Mouse (Mus musculus) stomach, embryonic 16.5 days (tissue): ENCODE results near the gene Ttc16. TPM values are rescaled to one million over a fixed set of nuclear protein-coding genes. Genes with fewer than 3 reads are reported as not detected.

Experiments used
- ATAC-seq: fragments of 200-750 bp; cut with Nextera tagmentation; 2 replicates; pipeline ENCODE4 v1.8.0; 2017; ENCODE audit warnings: moderate number of reproducible peaks, moderate TSS enrichment; ENCODE audit not compliant: insufficient read depth, low FRiP score
- H3K27ac ChIP-seq: fragments of 300-500 bp; sonication (generic); 2 replicates; pipeline ENCODE4 v1.5.1; 2014; ENCODE audit warnings: low read length
- H3K27me3 ChIP-seq: fragments of 300-500 bp; sonication (generic); 2 replicates; pipeline ENCODE4 v1.6.1; 2014; ENCODE audit warnings: low read length, control low read depth, mixed read lengths; ENCODE audit not compliant: control insufficient read depth, insufficient read depth
- H3K36me3 ChIP-seq: fragments of 300-500 bp; sonication (generic); 2 replicates; pipeline ENCODE4 v1.6.1; 2014; ENCODE audit warnings: low read length; ENCODE audit not compliant: control insufficient read depth, insufficient read depth
- H3K4me1 ChIP-seq: fragments of 300-500 bp; sonication (generic); 2 replicates; pipeline ENCODE4 v1.6.1; 2014; ENCODE audit warnings: low read length, control low read depth, mixed read lengths; ENCODE audit not compliant: control insufficient read depth, insufficient read depth
- H3K4me2 ChIP-seq: fragments of 300-500 bp; sonication (generic); 2 replicates; pipeline ENCODE4 v1.6.1; 2014; ENCODE audit warnings: low read depth, low read length, mixed read lengths
- H3K4me3 ChIP-seq: fragments of 300-500 bp; sonication (generic); replicated peaks from 2 replicates; pipeline ENCODE4 v1.5.1; 2014; ENCODE audit warnings: mild to moderate bottlenecking, low read length
- H3K9ac ChIP-seq: fragments of 300-500 bp; sonication (generic); 2 replicates; pipeline ENCODE4 v1.6.1; 2014; ENCODE audit warnings: low read length
- H3K9me3 ChIP-seq: fragments of 300-500 bp; sonication (generic); replicated peaks from 2 replicates; pipeline ENCODE4 v1.6.1; 2016; ENCODE audit warnings: low read length, control low read depth; ENCODE audit not compliant: control insufficient read depth
- WGBS: fragments of 180-500 bp; shearing (Covaris S2); extraction: QIAGEN DNeasy Blood & Tissue Kit; methylation state at CpG from one replicate; pipeline ENCODE4 v1.1.7; 2014; 5-methylcytosine and 5-hydroxymethylcytosine counted together
- polyA plus RNA-seq: library from polyadenylated mRNA; unstranded; fragments of >200 nt; fragmentation: Nextera tagmentation; extraction: Ambion mirVana; gene quantifications from 2 replicates; pipeline ENCODE4 v1.2.1, GENCODE M21; 2015

Ttc16 gene
- polyA plus RNA-seq, 1 experiment from 2014 or later: 0.21 TPM

DNA sequence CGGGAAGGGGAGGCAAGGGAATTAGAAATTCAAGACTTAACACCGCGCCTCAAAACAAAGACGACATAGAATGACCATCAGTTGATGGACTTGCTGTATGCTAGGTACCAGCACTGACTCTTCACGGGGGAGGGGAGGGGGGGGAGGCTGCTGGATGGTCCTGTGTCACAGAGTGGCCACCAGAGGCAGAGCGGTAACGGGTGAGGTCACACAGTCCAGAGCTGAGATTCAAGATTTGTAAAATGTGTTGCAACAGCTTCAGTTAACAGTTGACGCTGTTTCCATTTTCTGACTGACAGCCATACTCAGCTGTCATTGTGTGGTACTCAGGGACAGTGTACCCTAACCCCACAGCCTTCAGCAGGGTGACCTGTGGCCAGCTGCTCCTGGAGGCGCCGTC is 23.3 kb downstream of the Ttc16 start:
- Histone ChIP-seq H3K27ac (no peak overlapping the region), H3K9ac (no peak overlapping the region), H3K27me3 (no peaks in the 10 kb centered on the region), H3K9me3 (no peaks in the 10 kb centered on the region), H3K4me1 (0 out of 2 replicates have a peak, but pooled peaks cover 6% of the 10 kb centered on the region), H3K4me3 (no peak overlapping the region), H3K4me2 (peak overlapping the region; percentile 59; the same call in 1 of the 2 replicates), H3K36me3 (no peaks in the 10 kb centered on the region)
- 70% methylated on average over 10 of the region's 10 CpGs for WGBS
- no peak for ATAC-seq

DNA sequence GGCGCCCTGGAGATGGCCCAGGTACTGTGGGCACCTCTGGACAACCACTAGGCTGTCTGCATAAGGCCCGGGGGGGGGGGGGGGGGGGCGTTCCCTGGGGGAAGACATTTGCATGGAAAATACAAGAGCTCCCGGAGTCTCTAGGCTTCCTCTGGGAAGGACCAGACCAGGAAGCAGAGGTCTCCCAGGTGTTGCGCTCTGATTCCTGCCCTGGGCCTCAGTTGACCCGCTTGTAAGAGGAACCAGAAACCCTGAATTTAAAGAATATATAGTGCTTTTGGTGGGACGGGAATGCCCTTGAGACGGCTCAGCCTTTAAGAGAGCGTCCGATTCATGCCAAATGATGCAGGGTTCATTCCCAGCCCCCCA is 23.8 kb downstream of the Ttc16 start:
- H3K36me3 ChIP-seq: no peaks in the 10 kb centered on the region
- 0 out of 2 replicates have a peak, but pooled peaks cover 6% of the 10 kb centered on the region for H3K4me1 ChIP-seq
- H3K27ac ChIP-seq: peak overlapping the region; percentile 22; the same call in 1 of the 2 replicates
- H3K4me2 ChIP-seq: peak overlapping the region; percentile 59
- peak overlapping the region; percentile 61 for H3K9ac ChIP-seq
- H3K9me3 ChIP-seq: no peaks in the 10 kb centered on the region
- ATAC-seq: peak; percentile 32
- 36% methylated on average over 8 of the region's 10 CpGs for WGBS
- H3K27me3 ChIP-seq: no peaks in the 10 kb centered on the region
- H3K4me3 ChIP-seq: peak overlapping the region; percentile 45

GRCm38 (mm10) chr2:32750887-32751664 is 24.4 kb downstream of the Ttc16 start:
- H3K9ac ChIP-seq: peak overlapping the region; percentile 61
- H3K36me3 ChIP-seq: no peaks in the 10 kb centered on the region
- peak overlapping the region; percentile 59 for H3K4me2 ChIP-seq
- no peaks in the 10 kb centered on the region for H3K27me3 ChIP-seq
- 21% methylated on average over 31 of the region's 31 CpGs for WGBS
- H3K27ac ChIP-seq: 0 out of 2 replicates have a peak overlapping the region, but pooled peaks have one; percentile 22
- peak overlapping the region; percentile 45 for H3K4me3 ChIP-seq
- H3K9me3 ChIP-seq: no peaks in the 10 kb centered on the region
- H3K4me1 ChIP-seq: 0 out of 2 replicates have a peak, but pooled peaks cover 6% of the 10 kb centered on the region
- peak; percentile 90 for ATAC-seq

DNA sequence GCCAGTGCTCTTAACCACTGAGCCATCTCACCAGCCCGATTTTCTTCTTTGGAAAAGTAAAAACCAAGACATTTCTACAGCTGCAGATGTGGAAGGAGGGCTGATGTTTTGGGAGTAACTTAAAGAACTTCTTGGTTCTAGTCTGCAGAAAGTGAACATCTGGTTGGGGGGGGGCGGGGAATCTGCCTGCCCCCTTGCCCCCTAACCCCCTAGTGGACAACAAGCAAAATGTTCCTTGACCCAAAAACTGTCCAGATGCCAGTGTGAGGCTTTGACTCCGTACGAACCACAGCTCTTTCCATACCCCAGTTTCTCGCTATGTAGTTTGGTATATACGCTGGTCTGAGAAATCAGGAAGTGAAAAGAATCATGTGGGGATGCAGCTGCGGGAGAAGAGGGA is 25.2 kb downstream of the Ttc16 start:
- Histone ChIP-seq H3K27me3 (no peaks in the 10 kb centered on the region), H3K9ac (no peak overlapping the region), H3K9me3 (no peaks in the 10 kb centered on the region), H3K36me3 (no peaks in the 10 kb centered on the region), H3K4me1 (0 out of 2 replicates have a peak, but pooled peaks cover 6% of the 10 kb centered on the region), H3K27ac (no peak overlapping the region), H3K4me3 (no peak overlapping the region), H3K4me2 (no peak overlapping the region)
- 71% methylated on average over 7 of the region's 7 CpGs for WGBS
- no peak for ATAC-seq

DNA sequence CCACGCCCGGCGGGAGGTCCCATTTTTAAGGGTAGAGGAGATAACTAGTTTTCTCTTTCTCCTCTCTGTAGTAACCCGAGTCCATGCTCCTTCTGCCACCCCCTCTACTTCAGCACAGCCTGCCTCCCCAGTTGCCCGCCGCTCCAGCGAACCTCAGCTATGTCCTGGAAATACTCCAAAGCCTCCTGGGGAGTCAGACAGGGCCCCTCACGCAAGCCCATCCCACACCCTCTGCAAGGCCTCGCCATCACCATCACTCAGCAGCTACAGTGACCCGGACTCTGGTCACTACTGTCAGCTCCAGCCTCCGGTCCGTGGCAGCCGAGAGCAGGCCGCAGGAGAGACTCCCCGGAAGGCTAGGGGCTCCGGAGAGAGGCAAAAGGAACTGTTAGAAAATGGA is 26.4 kb downstream of the Ttc16 start:
- Histone ChIP-seq H3K9me3 (no peaks in the 10 kb centered on the region), H3K36me3 (no peaks in the 10 kb centered on the region), H3K4me3 (no peak overlapping the region), H3K27ac (no peak overlapping the region), H3K4me1 (0 out of 2 replicates have a peak, but pooled peaks cover 6% of the 10 kb centered on the region), H3K27me3 (no peaks in the 10 kb centered on the region), H3K4me2 (no peak overlapping the region), H3K9ac (no peak overlapping the region)
- no peak for ATAC-seq
- 90% methylated on average over 16 of the region's 16 CpGs for WGBS

DNA sequence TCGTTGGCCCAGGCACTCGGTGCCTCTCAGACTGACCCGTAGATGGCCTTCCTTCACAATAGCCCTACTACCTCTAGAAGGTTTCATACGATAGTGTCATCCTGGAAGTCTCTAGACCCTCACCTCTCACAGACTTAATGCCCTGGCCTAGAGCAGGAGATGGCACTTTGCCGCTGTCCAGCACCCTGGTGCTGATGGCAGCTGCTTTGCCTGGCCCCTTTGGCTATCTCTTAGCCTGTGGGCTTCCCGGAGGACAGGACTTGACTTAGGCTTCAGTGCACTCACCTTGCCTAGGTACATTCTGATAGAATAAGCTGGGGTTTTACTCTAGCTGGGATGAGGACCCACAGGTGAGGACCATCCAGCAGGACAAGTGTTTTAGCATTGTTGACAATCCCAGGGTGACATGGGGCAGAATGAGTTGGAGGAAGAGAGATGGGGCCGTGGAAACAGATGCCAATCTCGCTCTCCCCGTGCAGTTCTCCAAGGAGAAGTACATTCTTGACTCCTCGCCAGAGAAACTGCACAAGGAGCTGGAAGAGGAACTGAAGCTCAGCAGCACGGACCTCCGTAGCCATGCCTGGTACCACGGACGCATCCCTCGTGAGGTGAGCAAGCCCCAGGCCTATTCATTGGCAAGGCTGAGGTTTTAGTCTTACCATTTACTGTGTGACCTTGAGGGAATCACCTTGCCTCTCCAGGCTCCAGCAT is 31.0 kb downstream of the Ttc16 start:
- H3K4me1 ChIP-seq: peaks cover 16% of the 10 kb centered on the region
- H3K36me3 ChIP-seq: no peaks in the 10 kb centered on the region
- H3K27me3 ChIP-seq: peaks cover 7% of the 10 kb centered on the region; the same call in 1 of the 2 replicates
- 66% methylated on average over 15 of the region's 15 CpGs for WGBS
- H3K9ac ChIP-seq: no peak overlapping the region
- no peak for ATAC-seq
- no peak overlapping the region for H3K4me2 ChIP-seq
- H3K4me3 ChIP-seq: no peak overlapping the region
- no peak overlapping the region for H3K27ac ChIP-seq
- H3K9me3 ChIP-seq: no peaks in the 10 kb centered on the region

DNA sequence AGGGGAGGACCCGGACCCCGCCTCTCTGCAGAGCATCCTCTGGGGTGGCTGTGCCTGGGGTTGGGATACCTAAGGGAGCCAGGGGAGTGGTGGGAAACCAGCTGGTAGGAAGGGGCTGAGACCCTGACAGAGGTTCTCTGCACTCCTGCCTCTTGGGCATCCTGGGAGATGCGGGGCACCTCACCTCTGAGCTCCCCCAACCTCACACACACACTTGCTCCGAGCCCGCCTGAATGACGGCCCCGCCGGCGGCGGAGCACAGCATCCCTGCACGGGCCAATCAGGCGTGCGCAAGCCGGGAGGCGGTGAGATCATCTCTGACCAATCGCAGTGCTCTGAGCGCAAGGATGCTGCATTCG is 33.3 kb downstream of the Ttc16 start:
- Histone ChIP-seq H3K27ac (no peak overlapping the region), H3K4me1 (peaks cover 16% of the 10 kb centered on the region), H3K9ac (no peak overlapping the region), H3K9me3 (no peaks in the 10 kb centered on the region), H3K27me3 (peaks cover 7% of the 10 kb centered on the region; the same call in 1 of the 2 replicates), H3K4me3 (peak overlapping the region; percentile 52), H3K36me3 (no peaks in the 10 kb centered on the region), H3K4me2 (peak overlapping the region; percentile 91)
- WGBS: 16% methylated on average over 18 of the region's 18 CpGs
- ATAC-seq: peak; percentile 30

DNA sequence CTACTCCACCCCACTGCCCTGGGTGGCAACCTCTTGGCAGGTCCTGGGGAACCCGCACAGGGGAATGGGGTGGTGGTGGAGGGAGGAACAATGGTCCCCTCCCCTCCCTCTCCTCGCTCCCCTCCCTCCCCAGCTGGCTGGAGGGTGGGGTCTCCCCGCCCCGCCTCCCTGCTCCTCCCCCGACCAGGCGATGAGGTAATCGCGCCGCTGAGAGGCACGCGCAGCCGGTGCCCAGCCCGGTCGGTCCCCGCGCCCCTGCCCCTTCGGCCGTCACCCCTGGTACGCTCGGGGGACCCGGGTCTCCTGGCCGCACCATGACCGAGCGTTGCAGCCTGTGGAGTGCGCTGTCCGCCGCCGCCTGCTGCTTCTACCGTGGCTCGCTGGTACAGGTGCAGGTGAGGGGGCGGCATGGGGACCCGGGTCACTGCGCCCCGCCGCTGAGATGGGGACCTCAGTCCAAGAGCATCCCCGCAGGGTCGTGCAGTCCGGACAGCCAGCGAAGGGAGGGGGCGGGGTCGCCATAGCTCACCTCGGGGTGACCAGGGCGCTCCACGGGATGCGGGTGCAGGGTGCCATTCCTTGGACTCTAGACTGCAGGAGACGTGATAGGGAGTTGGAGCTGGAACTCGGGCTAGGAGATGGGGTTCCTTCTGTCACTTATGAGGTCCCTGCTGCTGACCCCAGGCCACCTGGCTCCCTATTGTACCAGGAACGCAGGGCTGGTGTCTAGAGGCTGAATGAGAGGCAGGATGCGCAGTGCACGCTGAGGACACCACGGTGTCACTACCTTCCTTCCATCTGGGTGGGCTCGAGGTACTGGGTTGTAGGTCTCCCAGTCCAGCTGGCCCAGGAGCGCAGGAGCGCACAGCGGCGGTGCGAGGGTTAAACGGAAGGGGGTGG is 33.9 kb downstream of the Ttc16 start:
- WGBS: 10% methylated on average over 56 of the region's 58 CpGs
- peak overlapping the region; percentile 68 for H3K9ac ChIP-seq
- peak overlapping the region; percentile 91 for H3K4me2 ChIP-seq
- H3K4me1 ChIP-seq: peaks cover 16% of the 10 kb centered on the region
- no peaks in the 10 kb centered on the region for H3K9me3 ChIP-seq
- no peak overlapping the region for H3K27ac ChIP-seq
- ATAC-seq: peak; percentile 37; the same call in 1 of the 2 replicates
- H3K4me3 ChIP-seq: peak overlapping the region; percentile 52
- H3K36me3 ChIP-seq: no peaks in the 10 kb centered on the region
- peaks cover 7% of the 10 kb centered on the region; the same call in 1 of the 2 replicates for H3K27me3 ChIP-seq
